Mouse (Mus musculus): ENCODE measurements around the gene Grik4.

- TF ChIP-seq POLR2A (IDR thresholded peaks at IDR 0.05; ENCODE audit: control insufficient read depth, extremely low read depth, insufficient read depth, low read length, poor library complexity) (no peak), CTCF (IDR thresholded peaks at IDR 0.05; ENCODE audit: borderline replicate concordance, control insufficient read depth, extremely low read depth, insufficient read depth, low read length, poor library complexity) (no peak)
Measured at GRCm38 (mm10) chr9:42751160-42751559, 193.1 kb downstream of the Grik4 start.

All from thymus, adult 2 months (tissue).